Mouse (Mus musculus) cerebellum, adult 2 months (tissue): Measurements from ENCODE around the gene Kdelr3.

Source experiments
- CTCF ChIP-seq: fragments of 200-500 bp; IDR thresholded peaks from 2 replicates; pipeline ENCODE4 v1.5.1; 2011; ENCODE audit warnings: low read depth, mild to moderate bottlenecking, control low read depth, low read length, moderate library complexity, borderline replicate concordance; ENCODE audit not compliant: insufficient read depth
- POLR2A ChIP-seq: fragments of 200-500 bp; IDR thresholded peaks from 2 replicates; pipeline ENCODE4 v1.6.1; 2011; ENCODE audit warnings: low read length, control low read depth, borderline replicate concordance; ENCODE audit not compliant: insufficient read depth

GRCm38 (mm10) chr15:79543968-79544367 is 27.8 kb downstream of the Kdelr3 start:
- TF ChIP-seq CTCF (no peak), POLR2A (no peak)
